Mouse (Mus musculus): ENCODE measurements at regions not wholly inside any gene's neighbourhood (a gene's known extent, or its start where the extent isn't known, plus 50 kb on each side); places are given as distances from the start of the nearest gene placed in this dataset.

DNA sequence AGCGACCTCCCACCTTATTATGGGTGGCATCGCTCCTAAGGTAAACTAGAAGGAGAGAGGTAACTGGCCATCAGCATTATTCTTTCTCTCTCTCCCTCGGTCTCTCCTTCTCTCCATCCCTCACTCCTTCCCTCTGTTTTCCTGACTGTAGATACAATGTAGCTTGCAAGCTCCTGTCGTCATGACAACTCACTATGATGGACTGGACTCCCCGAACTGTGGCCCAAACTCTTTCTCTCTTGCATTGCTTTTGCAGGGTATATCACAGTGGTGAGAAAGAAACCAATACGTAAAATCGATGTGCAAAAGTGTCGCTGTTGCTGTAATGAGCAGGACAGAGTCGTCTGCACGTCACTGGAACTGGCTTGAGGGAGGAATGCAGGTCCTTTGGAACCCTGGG lies 177.5 kb upstream of the Plcz1 start:
- TF ChIP-seq CTCF (IDR thresholded peaks at IDR 0.05; ENCODE audit: low read depth, low read length): no peak
- TF ChIP-seq POLR2A (IDR thresholded peaks at IDR 0.05; ENCODE audit: borderline replicate concordance, low read depth, low read length): no peak

Measured in bone marrow macrophage, adult 2 months (primary cell).